Mouse (Mus musculus) embryonic fibroblast, embryonic 13.5 days (primary cell): ENCODE data around the gene Serpina12.

Experiments
- CTCF ChIP-seq: IDR thresholded peaks from 2 replicates; pipeline ENCODE4 v1.5.1; 2011; ENCODE audit warnings: mild to moderate bottlenecking, control low read depth, low read length, moderate library complexity, borderline replicate concordance; ENCODE audit not compliant: insufficient read depth
- POLR2A ChIP-seq: IDR thresholded peaks from 2 replicates; pipeline ENCODE4 v1.6.1; 2011; ENCODE audit warnings: low read depth, mild to moderate bottlenecking, control low read depth, low read length, moderate library complexity

DNA sequence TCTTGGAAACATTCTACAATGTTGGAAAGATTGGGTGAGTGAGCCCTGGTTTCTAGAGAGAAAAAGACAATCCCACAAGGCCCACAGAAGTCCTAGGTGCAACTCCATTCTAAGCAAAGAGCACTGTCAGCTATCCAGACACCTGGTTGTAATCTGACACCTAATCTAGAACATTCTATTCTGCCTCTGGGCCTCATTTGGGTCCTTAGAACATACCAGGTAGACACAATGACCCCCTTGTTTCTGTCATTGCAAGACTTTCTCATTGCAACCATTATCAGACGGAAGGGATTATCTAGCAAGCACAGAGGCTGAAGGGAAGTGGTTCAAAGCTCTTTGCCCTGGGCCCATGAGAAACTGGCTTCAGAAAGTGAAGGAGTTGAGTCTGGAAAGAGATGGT lies 47.1 kb upstream of the Serpina12 start:
- TF ChIP-seq CTCF (no peak), POLR2A (no peak)
